ENCODE assay signal across 17 mouse cellular contexts in genomic region chr2:64109860-64110259, GRCm38 (mm10). TPM values are rescaled to one million over a fixed set of nuclear protein-coding genes. Genes with fewer than 3 reads are reported as not detected.
"Had no signal": no experiment of that assay in that cellular context is flagged by ENCODE, and none has a peak within 500 bp of the region (broad histone marks: within the 10 kb centered on the region; RNA-seq: fewer than 3 reads in every experiment).

No protein-coding gene starts in this region.

- H3K4me2 ChIP-seq: limb, embryonic 13.5 days; neural tube, embryonic 15.5 days had no signal

- H3K4me3 ChIP-seq: limb, embryonic 13.5 days; midbrain, embryonic 10.5 days; myocyte; neural tube, embryonic 15.5 days had no signal

- DNase-seq: kidney, postnatal 36 days; layer of hippocampus, adult 9-11 months; layer of hippocampus, postnatal 36 days; lung, adult 18-20 months; lung, postnatal 36 days; midbrain, embryonic 14.5 days; right cerebral cortex, adult 18-20 months; right cerebral cortex, postnatal 25 days; thymus, postnatal 36 days had no signal

- H3K9ac ChIP-seq: limb, embryonic 13.5 days; liver, embryonic 14.5 days; neural tube, embryonic 15.5 days had no signal

- H3K4me1 ChIP-seq: limb, embryonic 13.5 days; midbrain, embryonic 10.5 days; neural tube, embryonic 15.5 days had no signal

- H3K27me3 ChIP-seq: limb, embryonic 13.5 days; neural tube, embryonic 15.5 days had no signal

- H3K36me3 ChIP-seq: limb, embryonic 13.5 days; midbrain, embryonic 10.5 days; neural tube, embryonic 15.5 days had no signal

- H3K27ac ChIP-seq: kidney, postnatal 0 days; limb, embryonic 13.5 days; liver, embryonic 14.5 days; midbrain, embryonic 10.5 days; neural tube, embryonic 15.5 days had no signal

- ATAC-seq: lung, postnatal 0 days had no signal

- H3K9me3 ChIP-seq: limb, embryonic 13.5 days; midbrain, embryonic 10.5 days; neural tube, embryonic 15.5 days had no signal

RNA-seq across cellular contexts. Expression of gene Fign, which starts 12.0 kb away (rescaled TPM):
- total RNA-seq: megakaryocyte progenitor cell, adult 5-6 weeks had no signal
